Mouse (Mus musculus): Measurements from ENCODE around the gene Sin3a.
A peak's percentile ranks its signal among the peaks of the same experiment; 100 is the strongest.

- TF ChIP-seq CTCF (IDR thresholded peaks at IDR 0.05; ENCODE audit: low read depth) = 0 out of 2 replicates have a peak, but pooled peaks have one; percentile 6
- no peak for TF ChIP-seq EP300 (optimal IDR thresholded peaks at IDR 0.05)
Measured at GRCm38 (mm10) chr9:57076701-57077660, 5.1 kb downstream of the Sin3a start.

All from stomach, postnatal 0 days (tissue).